Mouse (Mus musculus): ENCODE data around the gene Ndufb10.

DNA sequence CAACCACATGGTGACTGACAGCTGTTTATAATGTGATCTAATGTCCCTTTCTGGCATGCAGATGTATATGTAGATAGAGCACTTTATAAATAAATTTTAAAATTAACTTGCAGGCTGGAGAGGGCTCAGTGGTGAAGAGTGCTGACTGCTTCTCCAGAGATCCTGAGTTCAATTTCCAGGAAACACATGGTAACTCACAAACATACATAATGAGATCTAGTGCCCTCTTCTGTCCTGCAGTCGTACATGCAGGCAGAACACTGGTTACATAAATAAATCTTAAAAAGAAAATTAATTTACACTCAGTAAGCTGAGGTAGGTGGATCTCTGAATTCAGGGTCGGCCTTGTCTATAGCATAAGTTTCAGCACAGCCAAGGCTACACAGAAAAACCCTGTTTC, 15.6 kb downstream of the Ndufb10 start:
- TF ChIP-seq GATA1 (IDR thresholded peaks at IDR 0.05; ENCODE audit: low read length), result no peak
- no peak for TF ChIP-seq TAL1 (IDR thresholded peaks at IDR 0.05; ENCODE audit: low read length)
